Mouse (Mus musculus) T-helper 2 cell (primary cell): Measurements from ENCODE around the gene Mast3.

Experiments used
- in situ Hi-C: fragments of 300-600 bp; cut with MboI, MseI; formaldehyde crosslinking; loops from one replicate; pipeline ENCODE4 v1.15.1; 2025; ENCODE audit warnings: high pct_unique_total_duplicates

Mast3 gene

DNA sequence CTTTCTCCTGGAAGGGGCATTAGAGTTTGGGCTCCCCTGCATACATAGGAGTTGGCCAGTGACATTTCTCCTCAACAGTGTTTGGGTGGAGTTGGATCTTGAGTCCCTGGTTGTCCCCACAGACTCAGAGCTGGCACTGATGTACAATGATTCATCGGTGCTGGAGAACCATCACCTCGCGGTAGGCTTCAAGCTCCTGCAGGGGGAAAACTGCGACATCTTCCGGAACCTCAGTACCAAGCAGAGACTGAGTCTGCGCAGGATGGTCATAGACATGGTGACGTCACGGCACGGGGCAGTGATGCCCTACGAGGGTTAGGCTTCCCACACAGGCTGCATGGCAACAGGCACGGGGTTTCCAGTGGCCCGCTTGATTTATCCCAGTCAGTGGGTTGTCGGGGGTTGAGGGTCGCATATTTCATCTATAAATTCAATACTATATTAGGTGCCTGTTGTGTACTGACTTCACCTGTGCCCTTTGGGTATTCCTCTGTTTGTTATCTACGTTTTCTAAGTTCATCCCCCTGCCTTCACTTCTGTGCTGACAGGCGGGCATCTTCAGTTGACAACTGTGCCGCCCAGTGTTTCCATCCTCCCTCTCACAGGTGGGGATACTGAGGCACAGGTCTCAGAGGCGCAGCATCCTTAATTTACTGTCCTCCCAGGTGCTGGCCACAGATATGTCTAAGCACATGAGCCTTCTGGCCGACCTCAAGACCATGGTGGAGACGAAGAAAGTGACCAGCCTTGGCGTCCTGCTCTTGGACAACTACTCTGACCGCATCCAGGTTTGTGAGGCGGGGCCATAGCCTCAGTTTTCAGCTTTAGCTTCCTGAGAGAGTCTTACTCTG is 56.4 kb downstream of the Mast3 start:
- in situ Hi-C loops = loop anchor here (5.0 kb wide), 1 partner anchor 36 kb away; no protein-coding TSS in a partner anchor

DNA sequence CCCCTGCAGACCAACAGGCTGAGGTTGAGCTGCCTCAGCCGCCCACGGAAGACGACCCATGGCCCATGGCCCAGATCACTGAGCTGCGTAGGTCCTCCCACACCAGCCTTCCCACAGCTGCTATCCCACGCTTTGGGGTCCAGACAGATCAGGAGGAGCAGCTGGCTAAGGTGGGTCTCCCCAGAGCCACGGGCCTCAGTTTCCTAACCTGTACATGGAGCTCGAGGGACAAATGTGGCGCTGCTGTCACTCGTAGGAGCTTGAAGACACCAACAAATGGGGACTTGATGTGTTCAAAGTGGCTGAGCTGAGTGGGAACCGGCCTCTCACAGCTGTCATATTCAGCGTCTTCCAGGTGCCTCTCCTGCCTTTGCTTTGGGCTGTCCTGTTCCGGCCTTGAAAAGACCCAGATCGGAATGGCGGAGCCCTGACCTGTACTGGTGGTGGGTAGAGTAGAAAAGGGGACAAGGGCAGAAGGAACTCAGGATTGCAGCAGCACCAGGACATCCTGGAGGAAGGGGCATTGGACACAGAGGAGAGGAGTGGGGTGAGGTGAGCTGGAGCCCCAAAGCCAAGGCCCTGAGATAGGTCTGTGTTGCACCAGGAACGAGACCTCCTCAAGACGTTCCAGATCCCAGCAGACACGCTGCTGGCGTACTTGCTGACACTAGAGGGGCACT is 57.5 kb downstream of the Mast3 start:
- in situ Hi-C loops = loop anchor here (5.0 kb wide), 1 partner anchor 35 kb away; no protein-coding TSS in a partner anchor

DNA sequence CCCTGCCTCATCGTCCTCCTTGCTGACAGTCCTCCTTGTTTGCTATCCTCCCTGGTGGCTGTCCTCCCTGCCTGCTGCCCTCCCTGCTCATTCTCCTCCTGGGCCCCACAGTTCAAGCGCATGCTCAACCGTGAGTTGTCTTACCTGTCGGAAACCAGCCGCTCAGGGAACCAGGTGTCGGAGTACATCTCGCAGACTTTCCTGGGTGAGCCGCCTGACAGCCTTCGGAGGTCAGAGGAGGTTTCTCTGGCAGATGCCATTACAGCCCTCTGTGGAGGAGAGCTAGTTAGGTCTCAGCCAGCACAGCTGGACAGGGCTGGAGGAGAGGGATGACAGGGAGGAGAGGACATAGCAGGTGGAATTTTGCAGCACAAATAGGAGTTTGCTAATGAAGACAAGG is 58.2 kb downstream of the Mast3 start:
- in situ Hi-C loops = loop anchor here (5.0 kb wide), 1 partner anchor 34 kb away; no protein-coding TSS in a partner anchor

DNA sequence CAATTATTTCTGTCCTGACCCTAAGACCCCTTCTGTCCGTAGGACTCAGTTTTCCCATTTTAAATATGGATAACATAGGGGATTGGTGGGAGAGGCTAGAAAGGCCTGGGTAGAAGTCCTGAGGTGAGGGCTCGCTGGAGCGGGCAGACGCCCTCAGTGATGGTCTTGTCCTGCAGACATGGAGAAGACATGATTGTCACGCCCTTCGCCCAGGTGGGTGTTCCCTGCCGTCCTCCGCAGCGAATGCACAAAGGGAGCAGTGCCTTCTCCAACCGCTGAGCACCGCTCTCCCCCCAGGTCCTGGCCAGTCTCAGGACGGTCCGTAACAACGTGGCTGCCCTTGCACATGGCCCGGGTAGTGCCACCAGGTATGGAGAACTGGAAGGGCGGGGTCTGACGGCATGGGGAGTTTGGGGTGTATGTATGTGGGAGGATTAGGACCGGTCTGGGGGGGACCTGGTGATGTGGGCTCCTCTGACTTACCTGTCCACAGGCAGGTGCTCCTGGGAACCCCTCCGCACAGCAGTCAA is 59.1 kb downstream of the Mast3 start:
- in situ Hi-C loops = loop anchor here (5.0 kb wide), 1 partner anchor 33 kb away; no protein-coding TSS in a partner anchor

DNA sequence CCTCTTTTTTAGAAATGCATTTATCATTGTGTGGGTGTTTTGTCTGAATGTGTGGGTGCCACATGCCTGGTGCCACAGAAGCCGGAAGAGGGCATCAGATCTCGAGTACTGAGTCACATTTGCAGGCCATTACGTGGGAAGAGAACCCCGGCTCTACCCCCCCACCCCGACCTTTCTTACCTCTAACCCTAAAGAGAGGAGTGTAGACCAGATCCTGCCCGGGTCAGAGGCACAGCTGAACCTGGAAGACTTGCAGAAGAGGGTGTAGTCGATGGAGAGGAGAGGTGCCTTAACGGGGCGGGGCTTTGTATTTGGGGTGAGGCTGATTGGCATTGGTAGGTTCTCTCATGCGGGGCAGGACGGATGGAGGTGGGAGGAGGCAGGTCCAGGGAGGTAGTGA is 60.0 kb downstream of the Mast3 start:
- in situ Hi-C loops = loop anchor here (5.0 kb wide), 1 partner anchor 33 kb away; no protein-coding TSS in a partner anchor

GRCm38 (mm10) chr8:70743656-70744590 is 60.9 kb downstream of the Mast3 start:
- in situ Hi-C loops = no loop called here

- in situ Hi-C loops = no loop called here
These were observed 61.7 kb downstream of the Mast3 start for GRCm38 (mm10) chr8:70742981-70743655.

- in situ Hi-C loops = no loop called here
These were observed 62.7 kb downstream of the Mast3 start for GRCm38 (mm10) chr8:70742176-70742575.

DNA sequence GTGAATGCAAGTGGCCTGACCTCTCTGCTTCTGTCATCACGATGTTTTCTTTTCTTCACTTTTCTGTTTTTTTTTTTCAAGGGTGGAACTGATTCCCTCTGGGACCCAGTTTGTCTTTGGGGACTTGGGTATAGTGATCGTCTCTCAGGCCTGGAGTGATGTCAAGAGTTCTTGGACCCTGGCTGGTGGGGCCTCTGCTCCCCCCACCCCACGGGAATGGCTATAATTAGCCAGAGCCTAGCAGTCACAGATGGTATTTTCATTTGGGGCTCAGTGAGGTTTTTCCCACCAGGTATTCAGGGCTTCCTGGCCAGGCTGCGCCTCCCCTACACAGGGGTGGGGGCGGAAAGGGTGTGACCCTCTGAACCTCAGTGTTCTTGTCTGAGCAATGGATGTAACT is 63.2 kb downstream of the Mast3 start:
- in situ Hi-C loops = no loop called here

DNA sequence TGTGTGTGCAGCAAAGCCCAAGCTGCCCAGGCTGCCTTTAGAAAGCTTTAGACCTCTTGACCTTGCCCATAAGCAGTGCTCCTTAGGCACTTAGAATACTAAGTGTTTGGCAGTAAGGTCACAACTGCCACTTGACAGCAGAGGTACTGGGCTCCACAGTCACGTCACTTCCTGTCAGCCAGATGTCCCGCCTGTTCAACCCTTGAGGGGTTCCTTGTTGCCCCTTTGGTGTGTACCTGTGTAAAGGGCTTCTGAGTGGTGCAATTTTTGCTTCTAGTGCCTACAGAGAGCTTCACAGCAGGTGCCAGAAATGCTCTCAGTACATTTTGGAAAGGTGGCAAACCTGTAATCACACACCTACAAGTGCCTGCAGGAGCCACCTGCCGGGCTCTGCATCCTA is 66.6 kb downstream of the Mast3 start:
- in situ Hi-C loops = loop anchor here (10.0 kb wide), 1 partner anchor 1307 kb away; the partner anchor contains the start of gene Olfr372

GRCm38 (mm10) chr8:70737705-70738104 is 67.1 kb downstream of the Mast3 start:
- in situ Hi-C loops = loop anchor here (10.0 kb wide), 1 partner anchor 1307 kb away; the partner anchor contains the start of gene Olfr372

- in situ Hi-C loops = loop anchor here (10.0 kb wide), 1 partner anchor 1314 kb away; the partner anchor contains the start of gene Olfr372
These were observed 73.9 kb downstream of the Mast3 start for GRCm38 (mm10) chr8:70730956-70731355.

DNA sequence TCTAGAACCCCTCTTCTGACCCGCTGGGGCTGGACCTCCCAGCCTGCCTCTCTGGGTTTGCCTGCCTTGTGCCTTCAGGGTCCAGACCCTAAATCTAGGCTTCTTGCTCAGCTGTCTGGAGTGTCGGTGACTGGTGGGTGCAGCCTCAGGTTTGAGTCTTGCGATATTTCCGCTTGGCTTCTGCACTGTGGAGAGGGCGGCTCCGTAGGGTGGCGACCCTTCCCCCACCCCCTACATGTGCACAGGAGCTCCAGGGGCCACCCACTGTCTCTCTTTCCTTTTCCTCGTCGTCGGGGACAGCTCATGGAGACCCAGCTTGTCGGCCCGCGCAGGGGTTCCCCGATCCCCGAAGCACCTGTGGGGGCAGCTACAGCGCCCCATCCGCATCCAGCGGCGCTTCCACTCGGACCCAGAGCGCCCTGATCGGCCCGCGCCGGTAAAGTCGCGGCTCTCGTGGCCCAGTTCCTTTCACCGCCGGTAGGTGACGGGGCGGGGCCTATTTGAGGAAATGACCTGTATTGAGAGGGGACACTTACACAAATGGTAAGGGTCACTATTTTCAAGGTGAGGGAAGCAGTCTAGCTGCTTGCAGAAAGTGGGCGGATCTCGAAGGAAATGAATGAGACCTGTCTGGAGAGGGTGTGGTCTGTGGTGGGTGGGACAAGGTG is 74.9 kb downstream of the Mast3 start:
- in situ Hi-C loops = loop anchor here (10.0 kb wide), 1 partner anchor 1315 kb away; the partner anchor contains the start of gene Olfr372
